Mouse (Mus musculus) right cerebral cortex, postnatal 25 days (tissue): ENCODE measurements around the gene Wnt7b.

Experiments
- DNase-seq: peaks from one replicate; pipeline ENCODE4 v3.0.0; 2022

The Wnt7b gene

DNA sequence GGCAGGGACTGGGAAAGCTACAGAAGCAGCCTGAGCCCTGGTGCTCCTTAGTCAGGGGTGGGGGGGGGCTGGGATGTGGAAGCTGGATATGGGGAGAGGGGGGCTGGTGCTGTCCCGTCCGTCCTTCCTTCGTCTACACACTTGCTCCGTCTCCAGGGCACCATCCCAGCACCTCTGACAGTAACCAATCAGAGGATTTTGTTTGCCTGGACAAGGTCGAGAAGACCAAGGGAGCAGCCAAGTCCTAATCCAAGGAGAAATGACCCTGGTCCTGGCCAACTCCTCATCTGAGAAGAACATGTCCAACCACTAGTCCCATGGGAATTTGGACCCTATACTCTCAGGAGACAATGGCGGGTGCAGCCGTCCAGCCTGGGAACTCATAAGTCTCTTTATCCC is 18.4 kb upstream of the Wnt7b start:
- no peak for DNase-seq

DNA sequence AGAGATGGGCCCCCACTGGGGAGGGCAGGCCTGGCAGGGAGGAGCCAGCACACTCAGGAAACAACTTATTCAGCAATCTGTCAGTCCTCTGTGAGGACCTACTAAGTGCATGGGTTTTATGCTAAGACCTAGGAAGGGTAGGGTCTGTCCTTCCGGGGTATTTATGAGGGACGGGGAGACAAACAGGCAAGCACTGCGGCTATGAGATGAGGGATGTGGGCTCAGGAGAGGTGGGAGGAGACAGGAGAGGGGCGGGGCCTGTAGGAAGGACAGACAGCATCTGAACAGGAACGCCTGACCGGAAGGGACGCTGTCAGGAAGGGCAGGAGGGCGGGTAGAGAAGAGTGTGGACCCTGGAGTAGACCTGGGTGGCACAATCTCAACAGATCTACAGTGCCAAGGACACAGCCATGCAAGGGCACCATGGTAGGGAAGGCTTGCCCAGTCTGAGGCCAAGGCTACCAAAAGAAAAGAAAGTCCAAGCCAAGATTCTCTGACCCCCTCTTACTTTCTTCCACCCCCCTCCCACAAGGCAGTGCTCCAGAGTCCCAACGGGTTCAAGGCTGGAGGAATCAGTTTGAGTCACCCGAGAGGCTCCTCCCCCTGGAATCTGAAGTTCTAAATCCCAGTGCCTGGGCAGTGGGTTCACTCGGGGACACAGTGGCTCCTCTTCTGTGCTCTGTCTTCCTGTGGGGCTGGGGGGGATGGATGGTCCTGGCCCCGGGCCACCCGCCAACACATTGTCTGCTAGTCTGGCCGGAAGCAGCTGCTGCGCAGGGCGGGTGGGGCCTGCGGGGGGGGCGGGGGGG is 17.8 kb upstream of the Wnt7b start:
- no peak for DNase-seq

DNA sequence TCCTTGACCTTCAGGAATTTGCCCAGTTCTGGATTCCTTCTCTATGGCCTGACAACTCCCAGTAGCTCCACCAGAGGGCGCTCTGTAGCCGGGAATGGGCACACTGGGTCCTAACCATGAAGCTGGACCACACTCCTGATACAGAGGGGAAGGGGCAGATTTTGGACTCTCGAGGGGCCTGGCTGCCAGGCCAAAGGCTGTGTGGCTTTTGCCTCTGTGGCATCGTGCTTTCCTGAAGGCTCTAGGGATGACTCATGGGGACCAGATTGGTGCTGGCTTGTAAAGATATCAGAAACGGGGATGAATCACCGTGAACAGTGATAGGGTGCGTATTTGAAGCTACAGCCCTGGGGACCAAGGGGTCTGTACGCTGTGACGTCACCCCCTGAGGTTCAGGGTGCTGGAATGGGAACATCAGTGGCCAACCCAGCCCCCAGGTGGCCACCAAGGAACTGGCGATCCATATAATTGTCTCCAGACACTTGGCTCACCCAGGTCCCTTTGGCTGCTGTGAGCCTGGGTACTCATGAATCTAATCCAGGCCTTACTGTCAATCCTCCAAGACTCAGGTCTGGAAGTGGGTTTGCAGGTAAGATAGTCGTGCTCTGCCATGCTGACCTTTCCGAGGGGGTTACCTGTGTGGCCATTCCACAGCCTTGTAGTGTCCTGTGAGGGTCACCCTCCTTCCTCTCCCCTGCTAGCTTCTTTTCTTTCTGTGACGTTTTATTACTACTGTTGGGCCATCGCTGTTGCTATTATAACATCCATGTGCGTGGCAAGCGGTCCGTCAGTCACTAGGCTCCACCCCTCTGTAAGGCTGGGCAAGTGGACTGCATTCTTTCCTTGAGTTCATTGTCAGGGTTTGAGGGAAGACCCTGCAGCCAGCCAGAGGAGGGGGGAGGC is 17.0 kb upstream of the Wnt7b start:
- DNase-seq = peak; percentile 66

DNA sequence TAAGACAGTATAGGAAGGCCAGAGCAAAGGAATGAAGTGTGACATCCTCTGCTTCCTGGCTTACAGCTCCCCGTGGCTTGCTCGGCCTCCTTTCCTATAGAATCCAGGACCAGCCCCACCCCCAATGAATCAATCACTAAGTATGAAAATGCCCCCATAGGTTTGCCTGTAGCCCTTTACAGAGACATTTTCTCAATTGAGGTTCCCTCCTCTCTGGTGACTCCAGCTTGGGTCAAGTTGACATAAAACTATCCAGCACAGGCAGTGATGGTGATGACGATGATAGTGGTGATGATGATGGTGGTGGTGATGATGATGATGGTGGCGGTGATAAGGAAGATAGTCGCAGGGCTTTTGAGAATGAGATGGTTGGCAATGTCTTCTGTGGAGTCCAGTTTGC is 16.2 kb upstream of the Wnt7b start:
- no peak for DNase-seq

DNA sequence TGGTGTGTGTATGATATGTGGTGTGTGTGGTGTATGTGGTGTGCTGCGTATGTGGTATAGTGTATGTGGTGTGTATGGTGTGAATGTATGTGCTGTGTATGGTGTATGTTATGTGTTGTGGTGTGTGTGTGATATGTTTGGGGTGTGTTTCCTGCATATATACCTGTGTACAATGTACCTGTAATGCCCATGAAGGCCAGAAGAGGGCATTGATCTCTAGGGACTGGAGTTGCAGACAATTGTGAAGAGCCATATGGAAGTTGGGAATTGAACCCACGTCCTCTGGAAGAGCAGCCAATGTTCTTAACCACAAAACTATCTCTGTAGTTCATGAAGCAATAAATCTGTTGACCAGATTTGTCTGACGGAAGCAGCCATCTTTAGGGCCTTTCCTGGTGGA is 15.1 kb upstream of the Wnt7b start:
- no peak for DNase-seq

DNA sequence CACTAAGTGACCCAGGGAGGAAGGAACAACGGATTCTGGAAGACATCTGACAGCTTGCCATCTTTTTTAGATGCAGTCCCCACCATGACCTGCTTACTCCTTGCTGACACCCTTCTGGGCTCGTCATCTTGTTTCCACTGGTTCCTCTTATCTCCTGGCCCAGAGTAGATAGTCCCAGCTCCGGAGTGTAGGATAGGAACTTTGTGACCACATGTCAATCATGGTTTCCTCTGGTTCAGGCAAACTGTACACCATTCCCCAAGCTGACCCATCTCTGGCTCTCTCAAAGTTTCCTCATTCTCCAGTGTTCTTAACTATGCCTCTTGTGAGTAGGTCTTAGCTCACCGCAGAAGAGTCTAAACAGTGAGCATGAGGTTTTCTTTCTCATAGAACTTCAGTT is 10.4 kb upstream of the Wnt7b start:
- DNase-seq = no peak

DNA sequence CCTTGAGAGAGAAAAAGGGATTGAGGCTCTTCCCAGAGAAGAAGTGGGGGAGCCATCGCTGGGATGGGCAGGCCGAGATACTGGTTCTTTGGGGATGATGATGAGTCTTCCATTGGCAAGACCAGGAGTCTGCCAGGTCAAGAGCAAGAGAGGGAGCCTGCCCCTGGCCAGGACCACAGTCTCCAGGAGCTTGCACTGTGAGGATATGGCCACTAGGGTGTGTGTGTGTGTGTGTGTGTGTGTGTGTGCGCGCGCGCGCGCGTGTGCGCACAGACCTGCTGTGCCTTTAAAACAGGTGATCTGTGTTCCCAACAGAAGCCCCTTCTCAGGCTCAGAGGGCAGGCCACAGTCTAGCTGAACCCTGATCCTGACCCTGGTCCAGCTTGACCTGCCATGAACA is 8.6 kb upstream of the Wnt7b start:
- DNase-seq = no peak

DNA sequence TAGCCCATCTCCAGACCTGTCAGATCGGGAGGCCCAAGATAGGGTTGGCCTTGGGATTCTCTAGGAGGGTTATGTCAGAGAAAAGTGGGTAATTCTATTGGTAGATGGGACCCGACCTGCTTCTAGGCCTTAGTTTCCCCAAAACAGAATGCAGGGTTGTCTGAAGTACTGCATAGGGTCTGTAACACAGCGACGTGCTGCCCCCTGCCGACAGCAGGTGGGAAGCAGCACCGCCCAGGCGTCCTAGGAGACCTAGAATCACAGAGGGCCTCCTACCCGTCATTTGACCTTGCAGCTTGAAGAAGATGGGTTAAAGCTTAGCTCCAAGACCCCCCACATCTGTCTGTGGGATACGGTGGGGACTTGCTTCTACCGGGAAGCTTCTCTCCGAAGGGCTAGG is 1.2 kb upstream of the Wnt7b start:
- DNase-seq = no peak

DNA sequence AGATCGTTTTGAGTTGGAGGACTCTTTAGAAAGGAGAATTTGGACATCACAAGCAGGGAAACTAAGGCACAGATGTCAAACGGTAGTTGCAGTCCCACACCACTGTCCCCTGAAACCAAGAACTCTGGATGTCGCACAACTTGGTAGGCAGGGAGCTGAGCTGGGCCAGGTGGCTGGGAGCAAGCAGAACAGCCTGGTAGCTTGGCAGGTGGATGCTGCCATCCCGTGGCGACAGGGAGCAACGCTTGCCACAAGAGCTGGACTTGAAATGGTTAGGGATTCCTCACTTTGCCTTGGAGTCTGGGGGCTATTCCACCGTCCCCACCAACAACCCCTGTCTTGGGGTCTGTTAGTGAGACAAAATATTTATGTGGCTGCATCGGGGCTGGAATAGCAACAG is 751 bp upstream of the Wnt7b start:
- peak; percentile 82 for DNase-seq

DNA sequence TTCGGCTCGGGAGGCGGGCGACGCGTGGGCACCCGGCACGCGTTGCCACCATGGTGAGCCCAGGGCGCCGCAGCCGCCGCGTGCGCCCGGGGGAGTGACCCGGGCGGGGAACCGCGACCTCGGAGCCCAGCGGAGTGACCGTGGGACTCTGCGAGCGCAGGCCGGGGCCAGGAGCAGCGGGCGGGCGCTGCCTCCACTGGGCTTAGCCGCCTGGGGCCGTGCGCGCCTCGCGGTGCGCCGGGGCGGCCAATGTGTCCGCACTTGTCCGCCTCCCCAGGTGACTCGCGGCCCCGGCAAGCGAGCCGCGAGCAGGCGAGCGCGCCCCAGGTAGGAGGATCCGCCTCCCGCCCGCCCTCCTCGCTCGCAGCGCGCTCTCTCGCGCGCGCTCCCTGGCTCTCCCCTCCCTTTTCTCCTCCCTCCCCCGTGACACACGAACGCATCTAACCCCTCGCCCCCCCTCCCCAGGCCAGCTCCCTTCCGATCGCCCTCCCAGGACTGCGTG is 659 bp downstream of the Wnt7b start:
- DNase-seq = no peak

DNA sequence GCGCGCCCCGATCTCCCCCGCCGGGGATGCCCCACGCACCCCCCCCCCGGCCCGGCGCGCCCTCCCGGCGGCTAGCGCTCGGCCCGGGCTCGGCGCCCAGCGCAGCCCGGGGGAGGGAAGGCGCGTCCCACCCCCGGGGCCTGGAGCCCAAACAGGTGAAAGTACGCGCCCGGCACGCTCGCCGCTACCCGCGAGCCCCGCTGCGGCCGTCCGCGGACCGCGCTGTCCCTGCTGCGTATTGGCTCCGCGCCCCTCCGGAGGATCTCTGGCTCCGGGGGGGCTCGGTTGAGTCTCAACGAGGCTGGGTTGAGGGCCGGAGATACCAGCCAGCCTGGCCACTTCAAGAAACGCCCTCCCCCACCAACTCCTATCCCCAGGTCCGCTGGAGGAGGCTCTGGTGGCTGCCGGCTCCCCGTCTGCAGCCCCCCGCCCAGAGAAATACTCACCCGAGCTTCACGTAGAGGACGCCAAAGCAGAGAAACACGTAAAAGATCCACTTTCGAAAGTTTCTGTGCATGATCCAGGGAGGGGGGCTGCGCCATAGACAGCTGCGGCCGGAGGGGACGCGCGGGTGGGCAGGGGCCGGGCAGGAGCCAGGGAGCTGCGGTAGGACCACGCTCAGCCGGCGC is 1.2 kb downstream of the Wnt7b start:
- DNase-seq = no peak

DNA sequence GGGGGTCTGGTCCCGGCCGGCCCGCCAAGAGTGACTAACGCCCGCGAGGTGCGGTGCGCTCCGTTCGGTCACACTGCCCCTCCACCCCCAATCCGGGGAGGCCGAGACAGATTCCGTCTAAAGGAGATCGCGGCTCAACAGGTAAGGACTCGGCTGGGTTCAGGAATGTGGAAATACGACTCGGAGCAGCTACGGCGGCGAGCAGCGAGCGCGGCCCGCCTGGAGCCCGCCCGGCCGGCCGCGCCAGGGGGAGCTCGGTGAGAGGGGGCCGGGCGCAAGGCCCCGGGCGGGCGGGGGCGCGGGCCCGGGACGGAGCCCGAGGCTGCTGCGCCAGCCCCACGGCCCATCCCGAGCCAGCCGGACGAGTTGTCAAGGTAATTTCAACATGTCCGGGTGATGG is 1.8 kb downstream of the Wnt7b start:
- no peak for DNase-seq

DNA sequence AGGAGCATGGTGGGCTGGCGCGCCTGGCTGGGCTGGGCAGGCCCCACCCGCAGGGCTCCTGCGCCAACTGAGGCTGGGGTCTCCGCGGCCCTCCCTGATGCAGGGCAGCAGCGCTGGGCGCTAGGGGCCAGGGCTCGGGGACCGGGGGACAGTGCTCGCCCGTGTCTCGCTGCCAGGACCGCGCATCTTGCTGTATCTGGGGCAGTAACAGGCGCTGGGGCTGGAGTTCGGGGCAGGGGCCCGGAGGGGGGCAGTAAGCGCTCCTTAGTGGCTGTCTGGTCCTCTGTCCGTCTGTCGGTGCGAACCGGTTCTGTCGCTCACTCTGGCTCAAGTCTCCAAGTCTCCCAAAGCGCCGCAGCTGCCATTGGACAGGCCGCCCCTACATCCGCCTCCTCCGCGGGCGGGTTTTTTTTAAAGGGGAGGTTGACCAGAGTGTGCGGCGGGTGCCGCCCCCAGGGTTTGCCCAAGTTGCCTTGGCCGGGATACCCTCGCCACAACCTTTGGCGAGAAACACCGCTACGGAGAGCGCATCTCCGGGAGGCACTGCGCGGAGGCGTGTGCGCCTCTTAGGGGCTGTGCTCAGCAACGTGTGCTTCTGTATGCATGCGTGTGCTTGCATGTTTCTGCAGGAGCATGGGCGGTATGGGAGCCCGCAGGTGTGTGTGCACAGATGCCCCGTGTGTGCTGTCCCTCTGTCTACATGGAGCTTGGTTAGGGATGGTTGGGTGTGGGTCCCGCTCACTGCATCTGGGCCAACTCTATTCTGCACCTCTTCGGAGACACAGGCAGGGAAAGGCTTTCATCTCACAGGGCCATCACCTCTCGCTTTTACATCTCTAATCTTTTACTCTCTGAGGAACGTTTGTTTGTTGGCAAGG is 4.5 kb downstream of the Wnt7b start:
- DNase-seq = peak; percentile 45

DNA sequence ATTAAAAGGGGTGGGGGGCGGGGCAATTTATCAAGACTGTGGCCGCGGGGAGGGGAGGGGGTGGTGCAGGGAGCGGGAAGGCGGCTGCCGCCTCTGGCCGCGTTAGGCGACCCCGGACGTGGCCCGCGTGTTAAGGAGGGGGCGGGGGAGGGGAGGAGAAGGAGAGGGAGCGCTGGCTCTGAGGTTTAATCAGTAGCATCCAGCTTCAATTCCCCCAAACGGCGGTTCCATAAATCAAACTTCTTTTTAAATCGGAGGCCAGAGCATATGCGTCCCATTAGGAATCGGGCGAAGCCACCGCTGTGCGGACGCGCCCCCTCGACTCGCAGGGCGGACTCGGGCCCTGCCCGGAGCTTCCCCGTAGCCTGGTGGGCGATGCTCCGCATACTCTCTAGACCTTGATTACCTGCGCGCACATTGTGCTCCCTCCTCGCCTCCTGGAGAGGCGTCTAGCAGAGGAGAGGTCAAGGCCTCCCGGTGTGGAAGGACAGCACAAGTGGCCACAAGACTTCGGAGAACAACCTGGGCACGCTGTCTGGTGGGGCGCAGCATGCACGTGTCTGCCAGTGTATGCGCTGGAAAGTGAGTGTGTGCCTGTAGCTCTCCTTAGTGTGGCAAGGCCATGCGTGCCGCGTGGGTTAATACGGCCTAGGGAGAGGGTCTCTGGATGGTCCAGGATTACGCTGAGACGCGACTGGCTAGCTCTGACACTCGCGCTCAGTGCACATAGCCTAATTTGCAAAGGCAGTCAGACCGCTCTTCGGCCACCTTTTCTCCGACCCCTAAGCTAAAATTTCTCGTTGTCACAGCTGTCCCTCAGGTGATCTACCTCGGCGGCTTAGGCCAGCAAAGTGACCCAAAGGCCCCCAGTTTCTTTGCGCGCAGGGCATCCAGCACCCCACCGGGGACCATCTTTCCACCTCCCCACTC is 5.5 kb downstream of the Wnt7b start:
- no peak for DNase-seq

DNA sequence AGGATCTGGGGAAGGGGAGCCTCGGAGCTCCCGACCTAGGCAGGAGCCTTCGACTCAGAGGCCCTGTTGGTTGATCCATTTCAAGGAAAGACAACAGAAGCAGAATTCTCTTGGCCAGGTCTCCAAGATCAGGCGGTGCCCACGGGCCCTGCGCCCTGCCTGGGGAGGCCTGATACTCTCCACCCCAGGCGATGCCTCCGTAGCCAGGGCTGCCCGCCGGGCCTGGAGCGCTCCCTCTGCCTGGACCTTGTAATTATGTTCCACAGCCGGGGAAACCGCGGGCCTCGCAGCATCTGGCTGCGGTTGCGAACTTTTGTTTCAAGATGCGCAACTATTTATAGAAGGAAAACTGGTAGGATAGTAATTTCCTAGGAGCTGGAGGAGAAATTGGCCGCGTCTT is 6.2 kb downstream of the Wnt7b start:
- no peak for DNase-seq

DNA sequence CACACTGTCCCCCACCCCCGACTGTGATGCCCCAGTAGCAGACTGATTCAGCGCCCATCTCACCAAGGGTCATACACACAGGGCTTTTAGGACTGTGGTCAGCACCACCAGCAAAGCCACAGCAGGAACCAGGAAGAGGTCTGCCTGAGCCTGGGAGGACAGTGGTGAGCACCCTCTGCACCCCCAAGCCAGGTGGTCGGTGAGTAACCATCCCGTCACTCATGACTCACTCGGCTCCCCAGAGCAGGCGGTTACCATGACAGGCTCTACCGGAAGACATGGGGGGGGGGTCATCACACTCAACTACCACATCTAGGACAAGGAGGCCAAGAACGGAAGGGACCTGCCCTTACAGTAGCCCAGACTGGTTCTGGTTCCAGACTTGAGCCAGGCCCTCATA is 7.7 kb downstream of the Wnt7b start:
- no peak for DNase-seq

DNA sequence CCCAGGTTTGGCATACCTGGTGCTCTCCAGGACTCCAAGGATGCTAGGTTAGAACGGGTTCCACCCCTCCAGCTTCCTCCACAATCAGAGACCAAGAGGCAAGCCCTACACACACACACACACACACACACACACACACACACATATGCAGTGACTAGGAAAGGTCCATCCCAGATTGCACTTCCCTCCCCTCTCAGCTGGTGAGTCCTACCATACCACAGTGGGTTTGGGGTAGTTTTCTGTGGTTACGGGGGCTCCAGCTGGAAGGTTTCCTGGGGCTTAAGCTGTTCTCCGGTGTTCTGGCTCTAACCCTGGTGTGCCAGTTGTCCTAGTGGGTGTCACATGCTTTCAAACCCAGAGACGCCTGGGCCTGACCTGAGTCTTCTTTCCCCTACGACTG is 8.2 kb downstream of the Wnt7b start:
- DNase-seq = no peak

DNA sequence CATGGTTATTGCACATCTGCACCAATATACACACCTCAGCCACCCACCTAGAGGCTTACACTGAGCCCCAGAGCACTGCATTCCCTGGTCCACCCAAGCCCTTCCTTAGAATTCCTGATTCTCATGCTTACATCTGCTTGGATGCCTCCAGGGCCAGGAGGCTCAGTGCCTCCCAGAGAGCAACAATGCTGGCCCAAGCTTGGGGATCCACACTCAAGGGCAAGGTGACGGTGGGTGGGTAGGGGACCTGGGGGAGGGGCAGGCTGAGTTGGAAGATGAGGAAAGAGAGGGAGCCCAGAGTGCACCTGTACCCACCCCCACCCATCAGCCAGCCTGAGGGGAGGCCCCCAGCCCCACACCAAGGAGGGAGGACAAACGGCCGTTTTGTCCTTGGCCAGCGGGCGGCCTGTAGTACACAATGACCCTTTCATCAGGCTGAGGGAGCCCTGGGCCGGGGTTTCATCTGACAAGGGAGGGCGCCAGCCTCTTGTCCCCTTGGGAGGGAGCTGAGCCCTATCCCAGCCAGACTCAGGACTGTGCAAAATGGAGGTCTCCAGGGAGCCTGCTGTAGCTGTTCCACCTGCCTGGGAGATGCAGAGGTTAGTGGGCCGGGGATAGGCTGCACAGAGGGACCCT is 9.5 kb downstream of the Wnt7b start:
- no peak for DNase-seq

DNA sequence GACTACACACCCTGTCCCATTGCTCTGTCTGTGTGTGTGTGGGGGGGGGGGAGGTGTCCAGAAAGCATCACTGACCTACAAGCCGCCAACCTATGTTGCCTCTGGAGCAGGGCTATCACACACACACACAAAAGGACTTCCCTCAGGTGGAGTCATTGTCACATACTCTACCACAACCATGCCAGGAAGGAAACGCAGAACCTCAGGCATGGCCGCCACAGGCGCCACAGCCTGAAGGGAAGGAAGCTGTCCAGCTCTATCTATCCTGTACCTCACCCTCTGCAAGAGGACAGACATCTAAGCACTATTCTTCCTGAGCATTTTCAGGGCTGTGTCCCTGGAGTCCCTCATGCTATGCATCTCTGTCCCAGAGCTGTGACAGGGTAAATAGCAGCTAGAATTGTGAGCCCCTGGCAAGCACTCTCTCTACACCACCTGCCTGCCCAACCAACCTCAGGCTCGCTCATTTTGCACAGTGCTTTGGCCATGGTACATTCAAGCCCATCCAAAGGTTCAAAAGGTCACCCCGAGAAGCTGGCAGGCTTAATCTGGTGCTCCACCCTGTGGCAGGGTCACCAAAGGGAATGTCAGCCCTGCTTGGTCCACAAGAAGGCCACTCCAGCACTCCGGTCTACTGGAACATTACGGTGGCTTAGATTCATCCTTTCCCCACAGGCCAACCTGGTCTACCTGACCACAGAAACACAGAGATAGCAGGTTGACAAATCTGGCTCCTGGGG is 12.1 kb downstream of the Wnt7b start:
- DNase-seq = no peak

DNA sequence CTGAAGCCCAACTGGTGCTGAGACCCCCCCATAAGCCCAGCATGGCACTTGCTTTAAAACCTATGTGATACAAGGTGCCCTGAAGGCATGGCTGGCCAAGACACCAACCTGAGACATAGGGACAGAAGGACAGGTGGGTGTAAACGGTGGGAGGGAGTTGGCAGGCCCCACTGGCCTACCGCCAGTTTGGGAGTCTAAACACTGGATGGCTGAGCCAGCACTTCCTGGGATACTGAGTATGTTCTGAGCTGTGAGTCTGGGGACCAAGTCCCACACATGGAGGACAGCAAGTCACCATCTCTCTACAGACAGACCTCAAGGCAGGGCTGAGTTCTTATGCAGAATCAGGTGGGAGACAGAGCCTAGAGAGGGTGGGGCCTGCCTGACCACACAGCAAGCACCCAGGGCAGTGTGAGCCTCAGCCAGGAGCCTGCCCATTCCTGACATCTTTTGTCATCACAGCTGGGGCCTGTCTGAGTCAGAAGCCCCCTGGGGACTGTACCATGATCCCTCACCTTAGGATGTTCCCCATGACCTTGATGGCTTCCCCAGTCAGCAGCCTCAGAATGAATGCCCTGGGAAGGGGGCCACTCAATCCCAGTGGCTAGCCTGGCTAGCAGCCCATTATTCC is 13.0 kb downstream of the Wnt7b start:
- no peak for DNase-seq
